Mouse (Mus musculus): ENCODE measurements around the gene Slc25a28.

DNA sequence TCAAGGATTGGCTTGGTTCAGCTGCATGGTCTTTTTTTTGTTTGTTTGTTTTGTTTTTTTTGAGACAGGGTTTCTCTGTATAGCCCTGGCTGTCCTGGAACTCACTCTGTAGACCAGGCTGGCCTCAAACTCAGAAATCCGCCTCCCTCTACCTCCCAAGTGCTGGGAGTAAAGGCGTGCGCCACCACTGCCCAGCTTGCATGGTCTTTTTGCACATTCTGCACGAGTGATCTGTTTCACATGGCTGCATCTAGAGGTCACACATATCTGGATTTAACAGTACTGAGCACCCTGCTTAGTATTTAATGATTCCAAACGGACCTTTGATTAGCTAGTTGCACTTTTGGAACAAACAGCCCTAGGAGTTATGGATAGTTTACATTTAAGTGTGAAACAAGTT lies 37.3 kb upstream of the Slc25a28 start:
- TF ChIP-seq CTCF (IDR thresholded peaks at IDR 0.05; ENCODE audit: low read depth) (no peak), EP300 (IDR thresholded peaks at IDR 0.05; ENCODE audit: low read depth) (no peak)
